Mouse (Mus musculus): Measurements from ENCODE around the gene Mcm7. TPM values are rescaled to one million over a fixed set of nuclear protein-coding genes. Genes with fewer than 3 reads are reported as not detected.
A peak's percentile ranks its signal among the peaks of the same experiment; 100 is the strongest.
"Not testable (repeated sequence)": the region's sequence is repeated elsewhere in the genome, so short reads cannot be mapped to it uniquely, and the experiment has no call there.

Gene Mcm7
- 272 and 282 TPM in 2 replicates for polyA plus RNA-seq (2014; fragmentation: Nextera tagmentation; extraction: Ambion mirVana)

- H3K27ac ChIP-seq (ENCODE audit: low read depth, low read length): peak within 1 kb of the TSS; percentile 93
- H3K36me3 ChIP-seq (ENCODE audit: control insufficient read depth, insufficient read depth, low read length): peaks cover 11% of the 10 kb centered on the region
- H3K9me3 ChIP-seq (ENCODE audit: control insufficient read depth, low read length): no peaks in the 10 kb centered on the region
- peak; percentile 92 for DNase-seq (ENCODE audit: low spot score)
- peaks cover 12% of the 10 kb centered on the region for H3K4me1 ChIP-seq (ENCODE audit: control insufficient read depth, insufficient read depth, low read length)
- WGBS: under 1% methylated on average over 54 of the region's 54 CpGs
- H3K4me2 ChIP-seq (ENCODE audit: low read depth): peak within 1 kb of the TSS; percentile 88
- H3K9ac ChIP-seq (ENCODE audit: low read length): peak within 1 kb of the TSS; percentile 90
- peak within 1 kb of the TSS; percentile 82 for H3K4me3 ChIP-seq (ENCODE audit: low read depth, low read length)
- no peaks in the 10 kb centered on the region for H3K27me3 ChIP-seq (ENCODE audit: control insufficient read depth, insufficient read depth, low read length)
- peak; percentile 93 for ATAC-seq (ENCODE audit: insufficient read depth, low FRiP score, low TSS enrichment)
These were observed at the start of gene Mcm7, which contains the start of gene Ap4m1 for GRCm38 (mm10) chr5:138171695-138172491. TSS of gene Mcm7 (minus strand) at chr5:138172422. TSS of gene Ap4m1 (plus strand) at chr5:138172002.

GRCm38 (mm10) chr5:138219864-138220263, 47.6 kb upstream of the Mcm7 start:
- Histone ChIP-seq H3K4me3 (ENCODE audit: low read depth, low read length) (no peak overlapping the region), H3K4me1 (ENCODE audit: control insufficient read depth, insufficient read depth, low read length) (no peaks in the 10 kb centered on the region), H3K27ac (ENCODE audit: low read depth, low read length) (no peak overlapping the region), H3K9ac (ENCODE audit: low read length) (no peak overlapping the region), H3K9me3 (ENCODE audit: control insufficient read depth, low read length) (peaks cover 3% of the 10 kb centered on the region; the same call in 1 of the 2 replicates), H3K4me2 (ENCODE audit: low read depth) (no peak overlapping the region), H3K27me3 (ENCODE audit: control insufficient read depth, insufficient read depth, low read length) (no peaks in the 10 kb centered on the region), H3K36me3 (ENCODE audit: control insufficient read depth, insufficient read depth, low read length) (no peaks in the 10 kb centered on the region)
- no peak for DNase-seq (ENCODE audit: low spot score)
- ATAC-seq (ENCODE audit: insufficient read depth, low FRiP score, low TSS enrichment): no peak
- WGBS: 79% methylated on average over 2 of the region's 2 CpGs

- H3K36me3 ChIP-seq (ENCODE audit: control insufficient read depth, insufficient read depth, low read length); H3K9ac ChIP-seq (ENCODE audit: low read length); H3K27me3 ChIP-seq (ENCODE audit: control insufficient read depth, insufficient read depth, low read length); H3K4me1 ChIP-seq (ENCODE audit: control insufficient read depth, insufficient read depth, low read length); ATAC-seq (ENCODE audit: insufficient read depth, low FRiP score, low TSS enrichment); DNase-seq (ENCODE audit: low spot score); H3K4me3 ChIP-seq (ENCODE audit: low read depth, low read length); H3K27ac ChIP-seq (ENCODE audit: low read depth, low read length); H3K9me3 ChIP-seq (ENCODE audit: control insufficient read depth, low read length); H3K4me2 ChIP-seq (ENCODE audit: low read depth): not testable (repeated sequence)
- 94% methylated on average over 13 of the region's 13 CpGs for WGBS
These were observed 44.4 kb upstream of the Mcm7 start for GRCm38 (mm10) chr5:138216632-138217031.

- Histone ChIP-seq H3K27ac (ENCODE audit: low read depth, low read length) (no peak overlapping the region), H3K9ac (ENCODE audit: low read length) (no peak overlapping the region), H3K27me3 (ENCODE audit: control insufficient read depth, insufficient read depth, low read length) (no peaks in the 10 kb centered on the region), H3K9me3 (ENCODE audit: control insufficient read depth, low read length) (no peaks in the 10 kb centered on the region), H3K36me3 (ENCODE audit: control insufficient read depth, insufficient read depth, low read length) (no peaks in the 10 kb centered on the region), H3K4me1 (ENCODE audit: control insufficient read depth, insufficient read depth, low read length) (no peaks in the 10 kb centered on the region), H3K4me2 (ENCODE audit: low read depth) (no peak overlapping the region), H3K4me3 (ENCODE audit: low read depth, low read length) (no peak overlapping the region)
- ATAC-seq (ENCODE audit: insufficient read depth, low FRiP score, low TSS enrichment) (no peak), DNase-seq (ENCODE audit: low spot score) (no peak)
- WGBS: 85% methylated on average over 4 of the region's 4 CpGs
These were observed 35.7 kb upstream of the Mcm7 start for GRCm38 (mm10) chr5:138207873-138208272.

GRCm38 (mm10) chr5:138207253-138207652, 35.0 kb upstream of the Mcm7 start:
- 76% methylated on average over 1 of the region's 1 CpGs for WGBS

GRCm38 (mm10) chr5:138202086-138202485, 29.9 kb upstream of the Mcm7 start:
- Histone ChIP-seq H3K27me3 (ENCODE audit: control insufficient read depth, insufficient read depth, low read length) (no peaks in the 10 kb centered on the region), H3K4me2 (ENCODE audit: low read depth) (no peak overlapping the region), H3K9me3 (ENCODE audit: control insufficient read depth, low read length) (no peaks in the 10 kb centered on the region), H3K36me3 (ENCODE audit: control insufficient read depth, insufficient read depth, low read length) (no peaks in the 10 kb centered on the region), H3K9ac (ENCODE audit: low read length) (no peak overlapping the region), H3K4me3 (ENCODE audit: low read depth, low read length) (no peak overlapping the region), H3K4me1 (ENCODE audit: control insufficient read depth, insufficient read depth, low read length) (no peaks in the 10 kb centered on the region), H3K27ac (ENCODE audit: low read depth, low read length) (no peak overlapping the region)
- no peak for ATAC-seq (ENCODE audit: insufficient read depth, low FRiP score, low TSS enrichment)
- WGBS: 81% methylated on average over 3 of the region's 3 CpGs
- no peak for DNase-seq (ENCODE audit: low spot score)

More at GRCm38 (mm10) chr5:138207253-138207652, 35.0 kb upstream of the Mcm7 start:
- Histone ChIP-seq H3K27ac (ENCODE audit: low read depth, low read length) (no peak overlapping the region), H3K36me3 (ENCODE audit: control insufficient read depth, insufficient read depth, low read length) (no peaks in the 10 kb centered on the region), H3K4me3 (ENCODE audit: low read depth, low read length) (no peak overlapping the region), H3K9ac (ENCODE audit: low read length) (no peak overlapping the region), H3K4me2 (ENCODE audit: low read depth) (no peak overlapping the region), H3K27me3 (ENCODE audit: control insufficient read depth, insufficient read depth, low read length) (no peaks in the 10 kb centered on the region), H3K4me1 (ENCODE audit: control insufficient read depth, insufficient read depth, low read length) (no peaks in the 10 kb centered on the region), H3K9me3 (ENCODE audit: control insufficient read depth, low read length) (no peaks in the 10 kb centered on the region)
- DNase-seq (ENCODE audit: low spot score): no peak
- ATAC-seq (ENCODE audit: insufficient read depth, low FRiP score, low TSS enrichment): no peak

GRCm38 (mm10) chr5:138199576-138199975, 27.4 kb upstream of the Mcm7 start:
- no peak overlapping the region for H3K4me3 ChIP-seq (ENCODE audit: low read depth, low read length)
- no peak for ATAC-seq (ENCODE audit: insufficient read depth, low FRiP score, low TSS enrichment)
- H3K4me2 ChIP-seq (ENCODE audit: low read depth): no peak overlapping the region
- 0 out of 2 replicates have a peak, but pooled peaks cover 4% of the 10 kb centered on the region for H3K4me1 ChIP-seq (ENCODE audit: control insufficient read depth, insufficient read depth, low read length)
- DNase-seq (ENCODE audit: low spot score): no peak
- no peaks in the 10 kb centered on the region for H3K27me3 ChIP-seq (ENCODE audit: control insufficient read depth, insufficient read depth, low read length)
- no peaks in the 10 kb centered on the region for H3K9me3 ChIP-seq (ENCODE audit: control insufficient read depth, low read length)
- H3K36me3 ChIP-seq (ENCODE audit: control insufficient read depth, insufficient read depth, low read length): no peaks in the 10 kb centered on the region
- H3K27ac ChIP-seq (ENCODE audit: low read depth, low read length): no peak overlapping the region
- WGBS: 32% methylated on average over 1 of the region's 1 CpGs
- no peak overlapping the region for H3K9ac ChIP-seq (ENCODE audit: low read length)

- H3K4me1 ChIP-seq (ENCODE audit: control insufficient read depth, insufficient read depth, low read length): peaks cover 4% of the 10 kb centered on the region; the same call in 1 of the 2 replicates
- no peaks in the 10 kb centered on the region for H3K9me3 ChIP-seq (ENCODE audit: control insufficient read depth, low read length)
- no peak overlapping the region for H3K27ac ChIP-seq (ENCODE audit: low read depth, low read length)
- no peak overlapping the region; the same call in 1 of the 2 replicates for H3K4me3 ChIP-seq (ENCODE audit: low read depth, low read length)
- H3K27me3 ChIP-seq (ENCODE audit: control insufficient read depth, insufficient read depth, low read length): no peaks in the 10 kb centered on the region
- DNase-seq (ENCODE audit: low spot score) (no peak), ATAC-seq (ENCODE audit: insufficient read depth, low FRiP score, low TSS enrichment) (0 out of 2 replicates have a peak, but pooled peaks have one; percentile 4)
- peak overlapping the region; percentile 99; the same call in 1 of the 2 replicates for H3K4me2 ChIP-seq (ENCODE audit: low read depth)
- no peaks in the 10 kb centered on the region; the same call in 1 of the 2 replicates for H3K36me3 ChIP-seq (ENCODE audit: control insufficient read depth, insufficient read depth, low read length)
- WGBS: 86% methylated on average over 7 of the region's 7 CpGs
- H3K9ac ChIP-seq (ENCODE audit: low read length): no peak overlapping the region
These were observed 23.2 kb upstream of the Mcm7 start for GRCm38 (mm10) chr5:138195463-138195862.

All from neural tube, embryonic 11.5 days (tissue).